Mouse (Mus musculus) stomach, embryonic 16.5 days (tissue): ENCODE results near the gene Mapk11. TPM values are rescaled to one million over a fixed set of nuclear protein-coding genes. Genes with fewer than 3 reads are reported as not detected.

ENCODE experiments used
- ATAC-seq: fragments of 200-750 bp; cut with Nextera tagmentation; 2 replicates; pipeline ENCODE4 v1.8.0; 2017; ENCODE audit warnings: moderate number of reproducible peaks, moderate TSS enrichment; ENCODE audit not compliant: insufficient read depth, low FRiP score
- H3K27ac ChIP-seq: fragments of 300-500 bp; sonication (generic); 2 replicates; pipeline ENCODE4 v1.5.1; 2014; ENCODE audit warnings: low read length
- H3K27me3 ChIP-seq: fragments of 300-500 bp; sonication (generic); 2 replicates; pipeline ENCODE4 v1.6.1; 2014; ENCODE audit warnings: low read length, control low read depth, mixed read lengths; ENCODE audit not compliant: control insufficient read depth, insufficient read depth
- H3K36me3 ChIP-seq: fragments of 300-500 bp; sonication (generic); 2 replicates; pipeline ENCODE4 v1.6.1; 2014; ENCODE audit warnings: low read length; ENCODE audit not compliant: control insufficient read depth, insufficient read depth
- H3K4me1 ChIP-seq: fragments of 300-500 bp; sonication (generic); 2 replicates; pipeline ENCODE4 v1.6.1; 2014; ENCODE audit warnings: low read length, control low read depth, mixed read lengths; ENCODE audit not compliant: control insufficient read depth, insufficient read depth
- H3K4me2 ChIP-seq: fragments of 300-500 bp; sonication (generic); 2 replicates; pipeline ENCODE4 v1.6.1; 2014; ENCODE audit warnings: low read depth, low read length, mixed read lengths
- H3K4me3 ChIP-seq: fragments of 300-500 bp; sonication (generic); replicated peaks from 2 replicates; pipeline ENCODE4 v1.5.1; 2014; ENCODE audit warnings: mild to moderate bottlenecking, low read length
- H3K9ac ChIP-seq: fragments of 300-500 bp; sonication (generic); 2 replicates; pipeline ENCODE4 v1.6.1; 2014; ENCODE audit warnings: low read length
- H3K9me3 ChIP-seq: fragments of 300-500 bp; sonication (generic); replicated peaks from 2 replicates; pipeline ENCODE4 v1.6.1; 2016; ENCODE audit warnings: low read length, control low read depth; ENCODE audit not compliant: control insufficient read depth
- WGBS: fragments of 180-500 bp; shearing (Covaris S2); extraction: QIAGEN DNeasy Blood & Tissue Kit; methylation state at CpG from one replicate; pipeline ENCODE4 v1.1.7; 2014; 5-methylcytosine and 5-hydroxymethylcytosine counted together
- polyA plus RNA-seq: library from polyadenylated mRNA; unstranded; fragments of >200 nt; fragmentation: Nextera tagmentation; extraction: Ambion mirVana; gene quantifications from 2 replicates; pipeline ENCODE4 v1.2.1, GENCODE M21; 2015

The Mapk11 gene
- polyA plus RNA-seq, 1 experiment from 2014 or later = 5.1 TPM

DNA sequence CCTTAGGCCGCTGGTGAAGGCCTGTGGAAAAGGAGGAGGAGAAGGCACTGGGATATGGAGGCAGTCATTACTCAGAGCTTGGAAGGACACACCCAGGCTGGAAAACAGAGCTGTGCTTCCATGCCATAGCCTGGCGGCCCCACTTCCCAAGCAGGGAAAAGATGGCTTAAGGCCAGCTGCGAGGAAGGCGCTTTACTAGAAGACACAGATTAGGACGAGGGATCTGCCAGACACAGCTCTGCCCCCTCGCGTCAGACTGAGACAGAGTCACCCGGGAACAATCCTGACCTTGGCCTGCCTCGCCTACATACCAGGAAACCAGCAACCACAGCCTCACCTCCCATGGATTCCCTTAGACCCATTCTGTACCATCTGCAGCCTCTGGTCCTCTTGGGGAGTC is 39.3 kb downstream of the Mapk11 start:
- H3K9ac ChIP-seq = no peak overlapping the region
- no peak overlapping the region for H3K27ac ChIP-seq
- no peak for ATAC-seq
- 75% methylated on average over 9 of the region's 9 CpGs for WGBS
- H3K9me3 ChIP-seq = no peaks in the 10 kb centered on the region
- H3K36me3 ChIP-seq = peaks cover 8% of the 10 kb centered on the region; the same call in 1 of the 2 replicates
- no peaks in the 10 kb centered on the region for H3K4me1 ChIP-seq
- no peak overlapping the region for H3K4me3 ChIP-seq
- H3K4me2 ChIP-seq = no peak overlapping the region
- H3K27me3 ChIP-seq = no peaks in the 10 kb centered on the region

DNA sequence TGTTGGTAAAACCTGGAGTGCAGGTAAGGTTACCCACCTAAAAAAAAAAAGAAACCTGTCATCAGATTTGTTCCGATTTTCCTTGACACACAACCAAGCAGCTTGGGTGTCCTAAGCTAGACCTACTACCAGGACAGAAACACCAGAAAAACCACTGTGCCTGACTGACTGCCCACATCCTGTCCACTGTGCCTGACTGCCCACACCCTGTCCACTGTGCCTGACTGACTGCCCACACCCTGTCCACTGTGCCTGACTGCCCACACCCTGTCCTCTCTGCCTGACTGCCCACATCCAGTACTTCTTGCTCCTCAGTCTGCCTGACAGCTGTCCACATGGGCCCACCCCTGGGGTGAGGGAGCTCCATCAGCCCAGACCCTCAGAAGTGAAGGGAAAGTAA is 42.5 kb downstream of the Mapk11 start:
- H3K4me2 ChIP-seq = no peak overlapping the region
- no peak for ATAC-seq
- H3K9me3 ChIP-seq = no peaks in the 10 kb centered on the region
- 96% methylated on average over 1 of the region's 1 CpGs for WGBS
- H3K4me1 ChIP-seq = no peaks in the 10 kb centered on the region
- H3K27me3 ChIP-seq = no peaks in the 10 kb centered on the region
- H3K27ac ChIP-seq = no peak overlapping the region
- peaks cover 5% of the 10 kb centered on the region; the same call in 1 of the 2 replicates for H3K36me3 ChIP-seq
- H3K4me3 ChIP-seq = no peak overlapping the region
- no peak overlapping the region for H3K9ac ChIP-seq

DNA sequence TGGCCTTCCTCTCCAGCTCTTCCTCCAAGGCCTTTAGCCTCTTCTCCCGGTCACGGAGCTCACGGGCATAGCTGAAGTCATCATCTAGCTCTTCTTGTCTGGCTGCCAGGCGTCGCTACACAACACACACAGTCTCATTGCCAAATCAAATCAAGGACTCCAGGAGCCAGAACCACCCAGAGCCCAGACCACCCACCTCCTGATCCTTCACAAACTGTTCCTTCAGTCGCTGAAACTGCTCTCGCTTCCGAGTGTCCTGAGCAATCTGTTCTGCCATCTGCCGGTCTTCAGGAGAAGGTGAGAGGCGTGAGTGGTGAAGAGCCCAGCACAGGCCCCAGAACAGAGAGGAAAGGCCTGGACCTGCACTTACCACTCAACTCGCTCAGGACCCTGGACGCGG is 43.4 kb downstream of the Mapk11 start:
- Histone ChIP-seq H3K4me3 (no peak overlapping the region), H3K36me3 (peaks cover 12% of the 10 kb centered on the region; the same call in 1 of the 2 replicates), H3K9ac (no peak overlapping the region), H3K9me3 (no peaks in the 10 kb centered on the region), H3K27ac (no peak overlapping the region), H3K4me1 (no peaks in the 10 kb centered on the region), H3K4me2 (no peak overlapping the region), H3K27me3 (no peaks in the 10 kb centered on the region)
- ATAC-seq = no peak
- 87% methylated on average over 13 of the region's 13 CpGs for WGBS

DNA sequence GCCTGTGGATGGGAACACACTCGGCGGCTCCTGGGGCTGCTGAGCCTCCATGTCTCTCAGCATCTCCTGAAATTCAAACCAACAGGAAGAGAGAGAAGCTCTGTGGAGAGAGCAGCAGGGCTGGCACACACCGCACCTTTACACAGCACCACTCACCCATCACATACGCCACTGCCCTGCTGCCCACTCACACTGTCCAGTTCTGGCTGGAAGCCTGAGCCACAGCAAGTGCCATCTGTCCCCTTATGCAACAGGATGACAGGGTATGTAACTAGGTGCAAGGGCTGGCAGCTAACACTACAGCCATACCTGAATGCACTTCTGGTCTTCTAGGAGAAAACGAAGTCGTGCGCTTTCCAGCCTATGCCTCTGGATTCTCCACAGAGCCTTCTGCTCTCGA is 45.0 kb downstream of the Mapk11 start:
- ATAC-seq = no peak
- H3K4me1 ChIP-seq = no peaks in the 10 kb centered on the region

DNA sequence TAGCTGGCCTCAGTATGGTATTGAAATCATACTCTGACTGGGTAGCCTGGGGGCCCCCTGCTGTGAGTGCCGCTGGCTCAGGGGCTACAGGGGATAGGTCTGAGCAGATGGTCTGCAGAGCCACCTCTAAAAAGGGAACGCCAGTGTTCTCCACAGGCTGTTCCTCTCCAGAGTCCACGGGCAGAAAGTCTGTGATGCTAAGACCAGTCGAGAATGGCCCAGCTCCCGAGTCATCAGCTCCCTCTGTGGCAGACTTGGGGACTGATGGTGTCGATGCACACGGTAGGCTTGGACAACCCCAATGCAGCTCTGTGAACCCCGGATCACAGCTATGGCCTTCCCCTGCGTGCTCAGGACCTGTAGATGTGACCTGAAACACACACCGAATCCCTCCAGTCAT is 45.5 kb downstream of the Mapk11 start:
- 86% methylated on average over 10 of the region's 10 CpGs for WGBS
- H3K27me3 ChIP-seq = no peaks in the 10 kb centered on the region
- H3K4me3 ChIP-seq = no peak overlapping the region
- ATAC-seq = no peak
- peaks cover 21% of the 10 kb centered on the region for H3K36me3 ChIP-seq
- no peaks in the 10 kb centered on the region for H3K9me3 ChIP-seq
- no peak overlapping the region for H3K4me2 ChIP-seq
- no peak overlapping the region for H3K27ac ChIP-seq
- H3K4me1 ChIP-seq = no peaks in the 10 kb centered on the region
- H3K9ac ChIP-seq = no peak overlapping the region

More for the DNA sequence above, 45.0 kb downstream of the Mapk11 start:
- Histone ChIP-seq H3K9me3 (no peaks in the 10 kb centered on the region), H3K36me3 (peaks cover 18% of the 10 kb centered on the region), H3K4me3 (no peak overlapping the region), H3K27me3 (no peaks in the 10 kb centered on the region), H3K4me2 (no peak overlapping the region), H3K27ac (no peak overlapping the region), H3K9ac (no peak overlapping the region)
- 92% methylated on average over 8 of the region's 8 CpGs for WGBS

DNA sequence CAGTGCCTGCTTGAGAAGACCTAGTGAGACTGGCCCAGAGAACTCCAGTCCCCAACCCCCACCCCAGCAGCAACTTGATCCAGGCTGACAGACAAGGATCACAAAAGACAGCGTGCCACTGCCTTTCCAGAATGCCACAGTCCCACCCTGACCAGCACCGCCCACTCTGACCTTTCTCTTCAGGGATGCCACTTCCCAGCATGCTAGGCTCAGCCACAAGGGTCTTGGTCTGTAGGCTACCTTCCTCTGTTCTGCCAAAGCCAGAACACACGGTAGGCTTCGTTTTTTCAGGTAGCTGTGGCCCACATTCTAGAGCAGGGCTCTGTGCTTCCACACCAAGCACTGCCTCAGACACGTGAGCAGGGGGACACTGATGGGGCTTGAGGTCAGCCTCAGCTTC is 46.8 kb downstream of the Mapk11 start:
- Histone ChIP-seq H3K9me3 (no peaks in the 10 kb centered on the region), H3K4me3 (no peak overlapping the region), H3K4me2 (no peak overlapping the region), H3K4me1 (no peaks in the 10 kb centered on the region), H3K27me3 (no peaks in the 10 kb centered on the region), H3K36me3 (peaks cover 21% of the 10 kb centered on the region), H3K27ac (no peak overlapping the region), H3K9ac (no peak overlapping the region)
- ATAC-seq = no peak
- 78% methylated on average over 5 of the region's 5 CpGs for WGBS

DNA sequence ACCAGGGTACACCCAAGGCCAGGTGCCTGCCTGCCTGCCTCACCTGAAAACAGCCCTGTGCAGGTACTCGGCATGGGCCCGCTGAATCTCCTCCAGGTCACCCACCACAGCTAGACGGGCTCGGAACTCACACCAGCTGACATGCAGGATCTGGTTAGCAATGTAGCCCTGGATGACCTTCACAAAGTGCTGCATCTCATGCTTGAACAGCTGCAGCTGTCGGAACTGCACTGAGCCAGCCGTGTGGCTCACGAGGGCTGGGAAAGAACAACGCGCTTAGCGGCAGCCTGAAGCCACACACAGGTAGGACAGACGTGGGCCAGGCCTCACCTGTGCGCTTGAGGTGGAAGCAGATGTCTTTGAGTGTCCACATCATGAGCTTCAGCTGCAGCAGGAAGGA is 48.6 kb downstream of the Mapk11 start:
- 82% methylated on average over 12 of the region's 12 CpGs for WGBS
- ATAC-seq = no peak
- peaks cover 27% of the 10 kb centered on the region for H3K36me3 ChIP-seq

DNA sequence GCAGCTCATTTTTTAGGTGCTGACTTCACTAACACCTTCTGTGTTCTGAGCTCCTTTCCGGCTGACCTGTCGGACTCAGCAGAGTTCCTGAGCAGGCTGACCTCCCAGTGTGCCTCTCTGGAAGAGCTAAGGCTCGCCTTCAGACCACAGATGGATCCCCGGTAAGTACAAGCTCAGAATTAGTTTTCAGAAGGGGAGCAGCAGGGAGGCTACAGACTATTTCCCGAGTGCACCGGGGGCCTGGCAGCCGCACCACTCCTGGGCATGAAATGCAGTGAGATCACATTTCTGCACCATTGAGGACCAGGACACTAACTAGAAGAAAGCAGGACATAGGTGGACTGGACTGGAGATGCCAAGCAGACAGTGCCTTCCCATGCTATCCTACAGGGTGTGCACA is 50.8 kb downstream of the Mapk11 start:
- H3K27me3 ChIP-seq = no peaks in the 10 kb centered on the region

More for the DNA sequence above, 48.6 kb downstream of the Mapk11 start:
- Histone ChIP-seq H3K9ac (no peak overlapping the region), H3K4me3 (no peak overlapping the region), H3K4me1 (no peaks in the 10 kb centered on the region), H3K9me3 (no peaks in the 10 kb centered on the region), H3K27ac (no peak overlapping the region), H3K27me3 (no peaks in the 10 kb centered on the region), H3K4me2 (no peak overlapping the region)

DNA sequence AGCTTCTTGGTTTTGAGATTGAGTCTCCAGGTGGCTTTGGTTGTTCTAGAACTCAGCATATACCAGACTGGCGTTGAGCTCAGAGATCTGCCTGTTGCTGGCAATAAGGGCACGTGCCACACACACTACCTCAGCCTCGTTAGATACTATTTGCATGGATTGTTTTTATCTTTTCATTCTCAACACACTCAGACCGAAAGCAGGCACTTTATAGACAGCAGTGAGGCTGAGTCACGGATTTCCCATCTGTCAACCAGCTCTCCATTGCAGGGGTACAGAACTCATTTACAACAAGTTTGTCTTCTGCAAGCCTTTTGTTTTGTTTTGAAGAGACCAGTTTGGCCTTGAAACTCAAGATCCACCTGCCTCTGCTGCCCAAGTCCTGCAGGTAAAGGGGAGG is 52.0 kb downstream of the Mapk11 start:
- no peak for ATAC-seq
- Histone ChIP-seq H3K36me3 (peaks cover 54% of the 10 kb centered on the region), H3K27ac (no peak overlapping the region), H3K4me1 (no peaks in the 10 kb centered on the region), H3K4me3 (no peak overlapping the region), H3K4me2 (no peak overlapping the region), H3K27me3 (no peaks in the 10 kb centered on the region), H3K9ac (no peak overlapping the region), H3K9me3 (no peaks in the 10 kb centered on the region)
- 91% methylated on average over 5 of the region's 5 CpGs for WGBS

More for the DNA sequence above, 50.8 kb downstream of the Mapk11 start:
- peaks cover 46% of the 10 kb centered on the region for H3K36me3 ChIP-seq
- H3K4me1 ChIP-seq = no peaks in the 10 kb centered on the region
- H3K27ac ChIP-seq = no peak overlapping the region
- no peak overlapping the region for H3K4me3 ChIP-seq
- no peaks in the 10 kb centered on the region for H3K9me3 ChIP-seq
- WGBS = 91% methylated on average over 7 of the region's 7 CpGs
- no peak overlapping the region for H3K9ac ChIP-seq
- no peak for ATAC-seq
- no peak overlapping the region for H3K4me2 ChIP-seq
